Mouse (Mus musculus): Measurements from ENCODE around the gene Memo1. TPM values are rescaled to one million over a fixed set of nuclear protein-coding genes. Genes with fewer than 3 reads are reported as not detected.

Gene Memo1
- polyA plus RNA-seq, 1 experiment from 2014 or later: 139 TPM

- no peaks in the 10 kb centered on the region for H3K4me1 ChIP-seq (replicated peaks; ENCODE audit: control insufficient read depth, insufficient read depth, low read length)
- DNase-seq (ENCODE audit: low spot score) (no peak), ATAC-seq (replicated peaks; ENCODE audit: low FRiP score) (no peak)
- no peaks in the 10 kb centered on the region for H3K36me3 ChIP-seq (ENCODE audit: control insufficient read depth, insufficient read depth, low read length)
- no peak overlapping the region for H3K4me3 ChIP-seq (ENCODE audit: low read depth, low read length)
- 47% methylated on average over 5 of the region's 5 CpGs for WGBS
- no peak overlapping the region for H3K4me2 ChIP-seq
- no peaks in the 10 kb centered on the region for H3K9me3 ChIP-seq (ENCODE audit: control insufficient read depth, low read length)
- H3K9ac ChIP-seq (ENCODE audit: low read depth, low read length): no peak overlapping the region
- H3K27ac ChIP-seq (ENCODE audit: low read depth, low read length): no peak overlapping the region
- H3K27me3 ChIP-seq (replicated peaks; ENCODE audit: control insufficient read depth, insufficient read depth, low read length): no peaks in the 10 kb centered on the region
Observed at GRCm38 (mm10) chr17:74322400-74323054, 27.2 kb upstream of the Memo1 start.

- DNase-seq (ENCODE audit: low spot score): no peak
- H3K36me3 ChIP-seq (ENCODE audit: control insufficient read depth, insufficient read depth, low read length): no peaks in the 10 kb centered on the region
- no peak for ATAC-seq (replicated peaks; ENCODE audit: low FRiP score)
- WGBS: 91% methylated on average over 6 of the region's 6 CpGs
- H3K9me3 ChIP-seq (ENCODE audit: control insufficient read depth, low read length): no peaks in the 10 kb centered on the region
- H3K27ac ChIP-seq (ENCODE audit: low read depth, low read length): no peak overlapping the region
- H3K27me3 ChIP-seq (replicated peaks; ENCODE audit: control insufficient read depth, insufficient read depth, low read length): no peaks in the 10 kb centered on the region
- no peak overlapping the region for H3K4me2 ChIP-seq
- H3K4me3 ChIP-seq (ENCODE audit: low read depth, low read length): no peak overlapping the region
- H3K4me1 ChIP-seq (replicated peaks; ENCODE audit: control insufficient read depth, insufficient read depth, low read length): no peaks in the 10 kb centered on the region; the same call in 1 of the 2 replicates
- H3K9ac ChIP-seq (ENCODE audit: low read depth, low read length): no peak overlapping the region
Observed at GRCm38 (mm10) chr17:74318721-74319120, 23.4 kb upstream of the Memo1 start.

DNA sequence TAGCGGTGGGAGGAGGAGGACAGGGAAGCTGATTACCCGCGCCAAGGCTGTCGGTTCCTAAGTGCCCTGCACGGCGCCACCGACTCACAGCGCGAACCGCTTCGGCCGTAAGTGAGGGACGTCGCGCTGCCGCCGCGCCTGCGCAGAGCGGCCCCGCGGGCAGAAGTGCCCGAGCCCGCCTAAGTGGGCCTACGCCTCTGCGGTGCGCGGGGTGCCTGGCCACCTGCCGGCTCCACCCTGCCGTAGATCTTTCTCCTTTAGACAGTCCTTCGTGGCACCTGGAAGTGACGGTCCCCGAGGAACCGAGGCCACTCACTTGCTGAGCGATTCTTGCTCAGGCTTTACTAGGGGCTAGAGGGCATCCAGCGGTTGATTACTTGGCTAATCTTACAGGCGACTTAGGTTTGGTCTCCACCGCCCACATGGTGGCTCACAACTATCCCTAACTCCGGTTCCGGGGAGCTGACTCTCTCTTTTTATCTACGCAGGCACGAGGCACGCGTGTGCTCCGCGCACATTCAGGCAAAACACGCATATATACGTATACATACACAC lies 21.1 kb upstream of the Memo1 start:
- peaks cover 10% of the 10 kb centered on the region for H3K36me3 ChIP-seq (ENCODE audit: control insufficient read depth, insufficient read depth, low read length)
- under 1% methylated on average over 48 of the region's 48 CpGs for WGBS
- peak overlapping the region; percentile 87 for H3K27ac ChIP-seq (ENCODE audit: low read depth, low read length)
- H3K4me3 ChIP-seq (ENCODE audit: low read depth, low read length): peak overlapping the region; percentile 90
- peak; percentile 95 for ATAC-seq (replicated peaks; ENCODE audit: low FRiP score)
- H3K9ac ChIP-seq (ENCODE audit: low read depth, low read length): peak overlapping the region; percentile 95
- H3K4me1 ChIP-seq (replicated peaks; ENCODE audit: control insufficient read depth, insufficient read depth, low read length): no peaks in the 10 kb centered on the region; the same call in 1 of the 2 replicates
- no peaks in the 10 kb centered on the region for H3K27me3 ChIP-seq (replicated peaks; ENCODE audit: control insufficient read depth, insufficient read depth, low read length)
- peak overlapping the region; percentile 84 for H3K4me2 ChIP-seq
- peak; percentile 88 for DNase-seq (ENCODE audit: low spot score)
- no peaks in the 10 kb centered on the region for H3K9me3 ChIP-seq (ENCODE audit: control insufficient read depth, low read length)

- no peaks in the 10 kb centered on the region; the same call in 1 of the 2 replicates for H3K4me1 ChIP-seq (replicated peaks; ENCODE audit: control insufficient read depth, insufficient read depth, low read length)
- H3K36me3 ChIP-seq (ENCODE audit: control insufficient read depth, insufficient read depth, low read length): peaks cover 13% of the 10 kb centered on the region
- no peaks in the 10 kb centered on the region for H3K9me3 ChIP-seq (ENCODE audit: control insufficient read depth, low read length)
- H3K27me3 ChIP-seq (replicated peaks; ENCODE audit: control insufficient read depth, insufficient read depth, low read length): no peaks in the 10 kb centered on the region
- H3K9ac ChIP-seq (ENCODE audit: low read depth, low read length): peak overlapping the region; percentile 95
- peak overlapping the region; percentile 90 for H3K4me3 ChIP-seq (ENCODE audit: low read depth, low read length)
- H3K27ac ChIP-seq (ENCODE audit: low read depth, low read length): peak overlapping the region; percentile 87
- under 1% methylated on average over 45 of the region's 45 CpGs for WGBS
- ATAC-seq (replicated peaks; ENCODE audit: low FRiP score) (peak; percentile 82), DNase-seq (ENCODE audit: low spot score) (peak; percentile 79)
- H3K4me2 ChIP-seq: peak overlapping the region; percentile 84
Observed at GRCm38 (mm10) chr17:74315445-74316308, 20.4 kb upstream of the Memo1 start.

GRCm38 (mm10) chr17:74306021-74306420 lies 10.7 kb upstream of the Memo1 start:
- Histone ChIP-seq H3K4me1 (replicated peaks; ENCODE audit: control insufficient read depth, insufficient read depth, low read length) (no peaks in the 10 kb centered on the region), H3K4me2 (no peak overlapping the region), H3K9ac (ENCODE audit: low read depth, low read length) (no peak overlapping the region), H3K9me3 (ENCODE audit: control insufficient read depth, low read length) (no peaks in the 10 kb centered on the region), H3K36me3 (ENCODE audit: control insufficient read depth, insufficient read depth, low read length) (peaks cover 25% of the 10 kb centered on the region), H3K27me3 (replicated peaks; ENCODE audit: control insufficient read depth, insufficient read depth, low read length) (no peaks in the 10 kb centered on the region), H3K27ac (ENCODE audit: low read depth, low read length) (no peak overlapping the region), H3K4me3 (ENCODE audit: low read depth, low read length) (no peak overlapping the region)
- WGBS: 88% methylated on average over 1 of the region's 1 CpGs
- DNase-seq (ENCODE audit: low spot score): no peak
- no peak for ATAC-seq (replicated peaks; ENCODE audit: low FRiP score)

DNA sequence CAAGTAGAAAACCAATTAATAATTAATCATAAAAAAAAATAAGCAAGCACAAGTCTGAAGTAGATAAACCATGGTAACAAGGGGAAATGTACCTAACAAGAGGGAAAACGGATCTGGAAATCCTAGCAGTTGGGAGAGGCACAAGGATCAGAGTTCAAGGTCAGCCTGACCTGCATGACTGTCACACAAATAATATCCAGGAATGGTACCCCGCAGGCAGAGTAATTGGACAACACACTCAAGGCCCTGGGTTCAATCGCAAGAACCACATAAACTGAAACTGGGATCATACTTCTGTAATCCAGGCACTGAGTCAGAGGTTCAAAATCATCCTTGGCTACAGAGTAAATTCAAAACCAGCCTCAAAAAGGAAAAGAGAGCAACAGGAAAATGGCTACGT lies 10.3 kb upstream of the Memo1 start:
- H3K36me3 ChIP-seq (ENCODE audit: control insufficient read depth, insufficient read depth, low read length): peaks cover 25% of the 10 kb centered on the region
- ATAC-seq (replicated peaks; ENCODE audit: low FRiP score) (no peak), DNase-seq (ENCODE audit: low spot score) (no peak)
- H3K27ac ChIP-seq (ENCODE audit: low read depth, low read length): no peak overlapping the region
- no peak overlapping the region for H3K4me3 ChIP-seq (ENCODE audit: low read depth, low read length)
- 94% methylated on average over 4 of the region's 4 CpGs for WGBS
- H3K4me2 ChIP-seq: no peak overlapping the region
- H3K27me3 ChIP-seq (replicated peaks; ENCODE audit: control insufficient read depth, insufficient read depth, low read length): no peaks in the 10 kb centered on the region
- no peaks in the 10 kb centered on the region for H3K4me1 ChIP-seq (replicated peaks; ENCODE audit: control insufficient read depth, insufficient read depth, low read length)
- H3K9ac ChIP-seq (ENCODE audit: low read depth, low read length): no peak overlapping the region
- H3K9me3 ChIP-seq (ENCODE audit: control insufficient read depth, low read length): no peaks in the 10 kb centered on the region

GRCm38 (mm10) chr17:74304060-74304459 lies 8.7 kb upstream of the Memo1 start:
- WGBS: 73% methylated on average over 4 of the region's 4 CpGs
- DNase-seq (ENCODE audit: low spot score) (no peak), ATAC-seq (replicated peaks; ENCODE audit: low FRiP score) (peak; percentile 90)
- H3K4me1 ChIP-seq (replicated peaks; ENCODE audit: control insufficient read depth, insufficient read depth, low read length): no peaks in the 10 kb centered on the region
- H3K27ac ChIP-seq (ENCODE audit: low read depth, low read length): no peak overlapping the region
- no peaks in the 10 kb centered on the region for H3K9me3 ChIP-seq (ENCODE audit: control insufficient read depth, low read length)
- H3K36me3 ChIP-seq (ENCODE audit: control insufficient read depth, insufficient read depth, low read length): peaks cover 30% of the 10 kb centered on the region
- H3K4me3 ChIP-seq (ENCODE audit: low read depth, low read length): no peak overlapping the region
- H3K9ac ChIP-seq (ENCODE audit: low read depth, low read length): no peak overlapping the region
- H3K27me3 ChIP-seq (replicated peaks; ENCODE audit: control insufficient read depth, insufficient read depth, low read length): no peaks in the 10 kb centered on the region
- H3K4me2 ChIP-seq: no peak overlapping the region

DNA sequence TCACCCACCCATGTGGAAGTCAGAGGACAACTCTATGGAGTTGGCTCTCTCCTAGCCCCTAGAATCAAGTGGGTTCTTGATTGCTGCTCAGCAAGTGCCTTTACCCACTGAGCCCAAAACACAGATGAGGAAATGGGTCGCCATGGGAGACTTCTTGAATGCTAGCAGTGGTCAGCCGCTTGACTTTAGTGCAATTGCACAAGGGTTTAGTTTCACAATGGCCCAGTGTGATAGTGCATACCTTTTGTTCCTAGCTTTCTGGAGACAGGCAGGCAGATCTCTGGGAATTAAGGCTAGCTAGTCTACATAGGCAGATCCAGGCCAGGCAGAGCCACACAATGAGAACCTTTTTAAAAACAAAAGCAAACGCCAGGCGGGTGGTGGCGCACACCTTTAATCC lies 4.8 kb upstream of the Memo1 start:
- Histone ChIP-seq H3K9ac (ENCODE audit: low read depth, low read length) (no peak overlapping the region), H3K27ac (ENCODE audit: low read depth, low read length) (no peak overlapping the region), H3K27me3 (replicated peaks; ENCODE audit: control insufficient read depth, insufficient read depth, low read length) (no peaks in the 10 kb centered on the region), H3K36me3 (ENCODE audit: control insufficient read depth, insufficient read depth, low read length) (peaks cover 12% of the 10 kb centered on the region), H3K4me3 (ENCODE audit: low read depth, low read length) (no peak overlapping the region), H3K9me3 (ENCODE audit: control insufficient read depth, low read length) (no peaks in the 10 kb centered on the region), H3K4me2 (no peak overlapping the region), H3K4me1 (replicated peaks; ENCODE audit: control insufficient read depth, insufficient read depth, low read length) (no peaks in the 10 kb centered on the region)
- 91% methylated on average over 5 of the region's 5 CpGs for WGBS
- DNase-seq (ENCODE audit: low spot score): no peak
- no peak for ATAC-seq (replicated peaks; ENCODE audit: low FRiP score)

All from liver, embryonic 11.5 days (tissue).